Mouse (Mus musculus) heart, embryonic 12.5 days (tissue): ENCODE data around the gene Eml4. TPM values are rescaled to one million over a fixed set of nuclear protein-coding genes. Genes with fewer than 3 reads are reported as not detected.

Source experiments
- ATAC-seq: fragments of 200-750 bp; cut with Nextera tagmentation; 2 replicates; pipeline ENCODE4 v1.8.0; 2017; ENCODE audit warnings: moderate TSS enrichment, moderate library complexity; ENCODE audit not compliant: insufficient number of reproducible peaks, low FRiP score
- H3K27ac ChIP-seq: fragments of 300-500 bp; sonication (generic); 2 replicates; pipeline ENCODE4 v1.5.1; 2016; ENCODE audit warnings: mild to moderate bottlenecking, moderate library complexity; ENCODE audit not compliant: poor library complexity, severe bottlenecking
- H3K27me3 ChIP-seq: fragments of 300-500 bp; sonication (generic); replicated peaks from 2 replicates; pipeline ENCODE4 v1.6.1; 2016; ENCODE audit warnings: mild to moderate bottlenecking, moderate library complexity
- H3K36me3 ChIP-seq: fragments of 300-500 bp; sonication (generic); 2 replicates; pipeline ENCODE4 v1.6.1; 2016; ENCODE audit warnings: mild to moderate bottlenecking, moderate library complexity
- H3K4me1 ChIP-seq: fragments of 300-500 bp; sonication (generic); replicated peaks from 2 replicates; pipeline ENCODE4 v1.6.1; 2016; ENCODE audit warnings: mild to moderate bottlenecking
- H3K4me2 ChIP-seq: fragments of 300-500 bp; sonication (generic); 2 replicates; pipeline ENCODE4 v1.6.1; 2016; ENCODE audit warnings: mild to moderate bottlenecking, moderate library complexity
- H3K4me3 ChIP-seq: fragments of 300-500 bp; sonication (generic); 2 replicates; pipeline ENCODE4 v1.5.1; 2016; ENCODE audit warnings: mild to moderate bottlenecking
- H3K9ac ChIP-seq: fragments of 300-500 bp; sonication (generic); 2 replicates; pipeline ENCODE4 v1.6.1; 2016; ENCODE audit warnings: mild to moderate bottlenecking, moderate library complexity
- H3K9me3 ChIP-seq: fragments of 300-500 bp; sonication (generic); replicated peaks from 2 replicates; pipeline ENCODE4 v1.6.1; 2016; ENCODE audit warnings: mild to moderate bottlenecking, moderate library complexity
- WGBS: fragments of 180-500 bp; shearing (Covaris S2); methylation state at CpG from one replicate; pipeline ENCODE4 v1.1.7; 2016; 5-methylcytosine and 5-hydroxymethylcytosine counted together
- polyA plus RNA-seq: library from polyadenylated mRNA; unstranded; fragments of >200 nt; fragmentation: Nextera tagmentation; extraction: Ambion mirVana; gene quantifications from 2 replicates; pipeline ENCODE4 v1.2.1, GENCODE M21; 2016

Gene Eml4
- polyA plus RNA-seq, 1 experiment from 2014 or later, result 27.6 TPM

DNA sequence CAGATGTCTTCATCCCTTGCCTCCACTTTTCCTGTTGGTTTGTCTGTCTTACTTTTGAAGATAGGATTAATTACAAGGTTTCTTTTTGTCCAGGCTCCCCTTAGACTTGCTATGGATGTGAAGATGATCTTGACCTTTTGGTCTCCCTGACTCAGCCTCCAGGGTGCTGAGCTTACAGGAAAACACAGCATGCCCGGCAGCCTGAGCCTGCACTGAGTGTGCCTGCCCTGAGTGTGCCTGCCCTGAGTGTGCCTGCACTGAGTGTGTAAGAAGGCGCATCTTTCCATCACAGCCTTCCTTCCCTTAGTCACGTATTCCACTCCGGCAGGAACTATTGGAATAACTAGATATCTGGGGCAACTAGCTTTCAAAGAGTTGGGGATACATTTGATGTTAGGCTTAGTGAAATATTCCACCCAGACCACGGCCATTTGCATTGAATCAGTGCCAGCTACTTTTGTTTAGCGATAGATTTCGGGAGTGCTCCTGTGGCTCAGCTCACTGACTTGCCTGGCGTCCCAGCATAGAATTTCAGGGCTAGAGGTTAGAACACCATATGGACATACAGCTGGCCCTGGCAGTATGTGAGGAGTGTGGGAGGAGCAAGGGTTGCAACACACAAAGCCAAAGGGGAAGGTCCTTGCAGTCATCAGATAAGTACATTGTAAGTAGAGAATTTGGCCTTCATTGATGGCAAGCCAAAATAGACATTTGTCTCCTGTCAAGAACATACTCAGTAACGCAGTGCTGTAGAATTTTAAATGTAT, 2.5 kb upstream of the Eml4 start:
- WGBS, result 84% methylated on average over 9 of the region's 9 CpGs
- Histone ChIP-seq H3K4me1 (peaks cover 6% of the 10 kb centered on the region), H3K9me3 (0 out of 2 replicates have a peak, but pooled peaks cover 3% of the 10 kb centered on the region), H3K36me3 (no peaks in the 10 kb centered on the region), H3K27me3 (no peaks in the 10 kb centered on the region), H3K4me3 (no peak overlapping the region), H3K9ac (no peak overlapping the region), H3K4me2 (no peak overlapping the region), H3K27ac (no peak overlapping the region)
- ATAC-seq, result no peak

DNA sequence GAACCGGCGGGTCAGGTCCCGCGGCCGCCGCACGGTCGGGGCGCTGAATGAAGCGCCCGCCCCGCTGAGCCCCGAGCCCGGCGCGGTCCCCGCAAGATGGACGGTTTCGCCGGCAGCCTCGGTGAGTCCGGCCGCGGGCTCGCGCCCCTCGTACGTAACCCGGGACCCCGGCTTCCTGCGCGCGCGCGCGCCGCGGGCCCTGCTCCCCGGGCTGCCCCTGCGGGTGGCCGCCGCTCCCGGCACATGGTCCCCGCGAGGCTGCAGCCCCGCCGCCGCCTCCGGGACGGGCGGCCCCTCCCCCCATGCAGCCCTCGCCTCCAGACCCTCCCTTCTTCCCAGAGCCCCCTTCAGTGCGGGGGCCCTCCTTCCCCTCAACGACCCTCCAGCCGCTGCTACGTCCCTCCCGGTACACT, 394 bp downstream of the Eml4 start:
- H3K9me3 ChIP-seq, result no peaks in the 10 kb centered on the region
- H3K27ac ChIP-seq, result peak overlapping the region; percentile 95
- H3K9ac ChIP-seq, result peak overlapping the region; percentile 98
- peak overlapping the region; percentile 96 for H3K4me3 ChIP-seq
- H3K27me3 ChIP-seq, result no peaks in the 10 kb centered on the region
- peak; percentile 72 for ATAC-seq
- no peaks in the 10 kb centered on the region for H3K36me3 ChIP-seq
- H3K4me2 ChIP-seq, result peak overlapping the region; percentile 75
- WGBS, result 1% methylated on average over 45 of the region's 57 CpGs
- H3K4me1 ChIP-seq, result peaks cover 20% of the 10 kb centered on the region

DNA sequence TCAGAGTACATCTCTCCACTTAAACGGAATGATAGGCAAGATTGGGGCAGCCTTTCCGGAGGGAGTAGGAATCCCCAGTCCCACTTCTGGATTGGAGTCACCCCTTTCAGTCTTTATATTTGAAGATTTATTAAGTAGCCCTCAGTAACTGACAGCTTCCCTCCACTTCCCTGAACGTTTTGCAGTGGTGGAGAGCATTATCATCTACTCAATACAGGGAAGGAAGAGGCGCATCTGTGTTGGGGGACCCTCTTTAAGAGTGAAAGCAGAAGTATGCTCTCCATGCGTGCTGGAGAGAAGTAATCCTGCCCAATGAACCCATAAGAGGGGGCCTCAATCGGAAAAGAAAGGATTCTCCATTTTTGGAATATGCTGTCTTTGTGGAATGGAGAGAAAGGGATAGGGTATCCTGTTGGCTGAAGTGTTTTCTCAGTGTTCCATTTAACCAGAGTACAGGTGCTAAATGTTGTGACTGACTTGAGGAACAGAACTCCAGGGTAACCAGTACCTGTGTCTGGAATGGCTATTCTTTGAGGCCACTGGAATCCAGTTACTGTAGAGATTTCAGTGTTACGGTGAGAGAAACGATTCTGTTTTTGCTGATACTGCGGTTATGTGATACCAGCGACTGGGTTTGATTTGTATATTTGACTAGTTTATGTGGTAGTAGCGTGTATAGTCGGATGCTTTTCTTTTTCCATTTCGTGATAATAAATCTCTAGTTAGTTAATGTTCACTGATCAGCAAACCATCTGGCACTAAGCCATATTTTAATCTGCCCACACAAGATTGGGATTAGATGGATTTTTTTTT, 1.1 kb downstream of the Eml4 start:
- H3K4me2 ChIP-seq, result peak overlapping the region; percentile 75
- peak overlapping the region; percentile 95 for H3K27ac ChIP-seq
- 6% methylated on average over 13 of the region's 13 CpGs for WGBS
- ATAC-seq, result no peak; the same call in 1 of the 2 replicates
- no peaks in the 10 kb centered on the region for H3K9me3 ChIP-seq
- peak overlapping the region; percentile 98 for H3K9ac ChIP-seq
- H3K4me1 ChIP-seq, result peaks cover 20% of the 10 kb centered on the region
- H3K36me3 ChIP-seq, result no peaks in the 10 kb centered on the region
- H3K4me3 ChIP-seq, result peak overlapping the region; percentile 96
- no peaks in the 10 kb centered on the region for H3K27me3 ChIP-seq

GRCm38 (mm10) chr17:83352456-83352855, 1.7 kb downstream of the Eml4 start:
- no peak for ATAC-seq
- WGBS, result 10% methylated on average over 2 of the region's 2 CpGs
- H3K4me2 ChIP-seq, result peak overlapping the region; percentile 70
- peak overlapping the region; percentile 64; the same call in 1 of the 2 replicates for H3K9ac ChIP-seq
- no peaks in the 10 kb centered on the region for H3K36me3 ChIP-seq
- no peaks in the 10 kb centered on the region for H3K27me3 ChIP-seq
- H3K4me1 ChIP-seq, result peaks cover 20% of the 10 kb centered on the region
- H3K4me3 ChIP-seq, result peak overlapping the region; percentile 40
- H3K27ac ChIP-seq, result no peak overlapping the region
- H3K9me3 ChIP-seq, result no peaks in the 10 kb centered on the region

- no peaks in the 10 kb centered on the region for H3K9me3 ChIP-seq
- peak overlapping the region; percentile 70 for H3K4me2 ChIP-seq
- no peaks in the 10 kb centered on the region for H3K27me3 ChIP-seq
- H3K27ac ChIP-seq, result peak overlapping the region; percentile 68
- H3K4me3 ChIP-seq, result peak overlapping the region; percentile 40
- peak overlapping the region; percentile 58; the same call in 1 of the 2 replicates for H3K9ac ChIP-seq
- no peak for ATAC-seq
- H3K36me3 ChIP-seq, result no peaks in the 10 kb centered on the region
- 20% methylated on average over 5 of the region's 5 CpGs for WGBS
- H3K4me1 ChIP-seq, result peaks cover 20% of the 10 kb centered on the region
These were observed 2.3 kb downstream of the Eml4 start for GRCm38 (mm10) chr17:83353011-83353410.

DNA sequence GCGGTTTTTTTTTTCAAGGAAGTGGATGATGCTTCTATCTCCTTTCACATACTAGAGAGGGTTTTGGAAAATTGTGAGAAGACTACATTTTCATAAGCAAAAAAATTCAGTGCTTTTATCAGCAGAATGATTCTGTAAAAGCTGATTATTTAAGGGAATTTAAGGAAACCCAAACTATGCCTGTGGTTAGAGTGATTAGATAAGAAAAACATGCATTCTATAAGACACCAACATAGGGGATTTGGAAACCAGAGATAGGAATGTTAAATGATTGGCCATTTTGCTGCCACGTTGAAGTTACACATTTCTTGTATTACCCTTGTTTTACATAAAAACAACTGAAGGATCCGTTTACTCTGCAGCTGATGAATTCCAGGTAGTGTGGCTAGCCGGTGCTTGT, 2.7 kb downstream of the Eml4 start:
- no peak overlapping the region for H3K27ac ChIP-seq
- ATAC-seq, result no peak
- 0 out of 2 replicates have a peak overlapping the region, but pooled peaks have one; percentile 15 for H3K4me3 ChIP-seq
- H3K36me3 ChIP-seq, result no peaks in the 10 kb centered on the region
- H3K9me3 ChIP-seq, result no peaks in the 10 kb centered on the region
- H3K4me2 ChIP-seq, result peak overlapping the region; percentile 39
- no peaks in the 10 kb centered on the region for H3K27me3 ChIP-seq
- peaks cover 20% of the 10 kb centered on the region for H3K4me1 ChIP-seq
- 18% methylated on average over 4 of the region's 4 CpGs for WGBS
- H3K9ac ChIP-seq, result no peak overlapping the region

DNA sequence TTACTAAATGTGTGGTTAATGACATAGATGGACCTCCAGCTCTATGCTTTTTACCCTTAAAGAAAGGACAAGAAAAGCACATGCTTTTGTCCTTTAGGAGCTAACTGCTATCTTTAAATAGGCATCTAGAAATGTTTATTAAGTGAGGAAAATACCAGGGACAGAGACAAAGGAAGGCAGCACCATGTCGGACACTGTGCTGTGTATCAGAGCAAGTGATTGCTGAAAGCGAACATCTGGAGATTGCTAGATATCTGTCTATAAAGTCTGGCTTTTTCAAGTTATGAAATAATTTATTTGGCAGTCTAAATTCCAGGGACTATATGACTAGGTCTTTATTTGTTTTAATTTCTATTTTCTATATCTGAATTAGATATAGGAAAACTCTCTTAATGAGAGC, 4.8 kb downstream of the Eml4 start:
- H3K36me3 ChIP-seq, result peaks cover 3% of the 10 kb centered on the region; the same call in 1 of the 2 replicates
- H3K4me2 ChIP-seq, result no peak overlapping the region
- no peaks in the 10 kb centered on the region for H3K27me3 ChIP-seq
- H3K9me3 ChIP-seq, result 0 out of 2 replicates have a peak, but pooled peaks cover 3% of the 10 kb centered on the region
- no peak overlapping the region for H3K9ac ChIP-seq
- H3K4me1 ChIP-seq, result peaks cover 31% of the 10 kb centered on the region
- H3K27ac ChIP-seq, result no peak overlapping the region
- H3K4me3 ChIP-seq, result no peak overlapping the region
- WGBS, result 51% methylated on average over 2 of the region's 2 CpGs
- ATAC-seq, result no peak

DNA sequence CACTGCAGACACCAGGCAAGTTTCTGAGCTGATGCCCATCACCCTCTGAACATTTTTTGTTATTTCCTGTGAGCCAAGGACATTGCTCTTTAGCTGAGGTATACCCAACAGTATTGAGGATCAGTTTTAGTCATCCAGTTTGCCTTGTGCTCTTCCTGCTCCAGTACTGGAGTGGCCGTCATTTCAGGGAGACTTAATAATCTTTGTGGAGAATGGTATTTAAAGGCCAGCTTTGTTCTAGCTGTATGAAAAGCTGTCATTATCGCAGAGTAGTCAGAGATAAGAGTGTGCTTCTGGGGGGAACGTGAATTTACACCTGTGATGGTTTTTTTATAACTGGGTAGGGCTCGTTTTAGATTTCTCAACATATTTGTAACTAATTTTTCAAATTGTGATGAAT, 9.2 kb downstream of the Eml4 start:
- Histone ChIP-seq H3K27ac (no peak overlapping the region), H3K9ac (no peak overlapping the region), H3K27me3 (no peaks in the 10 kb centered on the region), H3K36me3 (peaks cover 3% of the 10 kb centered on the region; the same call in 1 of the 2 replicates), H3K4me3 (no peak overlapping the region), H3K4me1 (peaks cover 40% of the 10 kb centered on the region), H3K4me2 (no peak overlapping the region), H3K9me3 (0 out of 2 replicates have a peak, but pooled peaks cover 3% of the 10 kb centered on the region)
- WGBS, result 39% methylated on average over 4 of the region's 4 CpGs
- ATAC-seq, result no peak

- Histone ChIP-seq H3K36me3 (peaks cover 3% of the 10 kb centered on the region; the same call in 1 of the 2 replicates), H3K9me3 (0 out of 2 replicates have a peak, but pooled peaks cover 3% of the 10 kb centered on the region), H3K27me3 (no peaks in the 10 kb centered on the region), H3K4me2 (no peak overlapping the region), H3K4me1 (peaks cover 43% of the 10 kb centered on the region), H3K4me3 (no peak overlapping the region), H3K9ac (no peak overlapping the region), H3K27ac (no peak overlapping the region)
- ATAC-seq, result no peak
- WGBS, result 73% methylated on average over 13 of the region's 13 CpGs
These were observed 10.2 kb downstream of the Eml4 start for GRCm38 (mm10) chr17:83360796-83361566.

GRCm38 (mm10) chr17:83363081-83363480, 12.3 kb downstream of the Eml4 start:
- no peak overlapping the region for H3K4me2 ChIP-seq
- H3K27me3 ChIP-seq, result no peaks in the 10 kb centered on the region
- H3K27ac ChIP-seq, result 0 out of 2 replicates have a peak overlapping the region, but pooled peaks have one; percentile 18
- ATAC-seq, result no peak
- H3K4me1 ChIP-seq, result peaks cover 61% of the 10 kb centered on the region
- H3K4me3 ChIP-seq, result no peak overlapping the region
- 0 out of 2 replicates have a peak, but pooled peaks cover 3% of the 10 kb centered on the region for H3K9me3 ChIP-seq
- WGBS, result 45% methylated on average over 3 of the region's 3 CpGs
- no peak overlapping the region for H3K9ac ChIP-seq
- H3K36me3 ChIP-seq, result peaks cover 3% of the 10 kb centered on the region; the same call in 1 of the 2 replicates
